Mouse (Mus musculus) heart, embryonic 12.5 days (tissue): ENCODE results near the gene Bcor. TPM values are rescaled to one million over a fixed set of nuclear protein-coding genes. Genes with fewer than 3 reads are reported as not detected.

Experiments
- ATAC-seq: fragments of 200-750 bp; cut with Nextera tagmentation; 2 replicates; pipeline ENCODE4 v1.8.0; 2017; ENCODE audit warnings: moderate TSS enrichment, moderate library complexity; ENCODE audit not compliant: insufficient number of reproducible peaks, low FRiP score
- H3K27ac ChIP-seq: fragments of 300-500 bp; sonication (generic); 2 replicates; pipeline ENCODE4 v1.5.1; 2016; ENCODE audit warnings: mild to moderate bottlenecking, moderate library complexity; ENCODE audit not compliant: poor library complexity, severe bottlenecking
- H3K27me3 ChIP-seq: fragments of 300-500 bp; sonication (generic); replicated peaks from 2 replicates; pipeline ENCODE4 v1.6.1; 2016; ENCODE audit warnings: mild to moderate bottlenecking, moderate library complexity
- H3K36me3 ChIP-seq: fragments of 300-500 bp; sonication (generic); 2 replicates; pipeline ENCODE4 v1.6.1; 2016; ENCODE audit warnings: mild to moderate bottlenecking, moderate library complexity
- H3K4me1 ChIP-seq: fragments of 300-500 bp; sonication (generic); replicated peaks from 2 replicates; pipeline ENCODE4 v1.6.1; 2016; ENCODE audit warnings: mild to moderate bottlenecking
- H3K4me2 ChIP-seq: fragments of 300-500 bp; sonication (generic); 2 replicates; pipeline ENCODE4 v1.6.1; 2016; ENCODE audit warnings: mild to moderate bottlenecking, moderate library complexity
- H3K4me3 ChIP-seq: fragments of 300-500 bp; sonication (generic); 2 replicates; pipeline ENCODE4 v1.5.1; 2016; ENCODE audit warnings: mild to moderate bottlenecking
- H3K9ac ChIP-seq: fragments of 300-500 bp; sonication (generic); 2 replicates; pipeline ENCODE4 v1.6.1; 2016; ENCODE audit warnings: mild to moderate bottlenecking, moderate library complexity
- H3K9me3 ChIP-seq: fragments of 300-500 bp; sonication (generic); replicated peaks from 2 replicates; pipeline ENCODE4 v1.6.1; 2016; ENCODE audit warnings: mild to moderate bottlenecking, moderate library complexity
- WGBS: fragments of 180-500 bp; shearing (Covaris S2); methylation state at CpG from one replicate; pipeline ENCODE4 v1.1.7; 2016; 5-methylcytosine and 5-hydroxymethylcytosine counted together
- polyA plus RNA-seq: library from polyadenylated mRNA; unstranded; fragments of >200 nt; fragmentation: Nextera tagmentation; extraction: Ambion mirVana; gene quantifications from 2 replicates; pipeline ENCODE4 v1.2.1, GENCODE M21; 2016

Bcor gene
- polyA plus RNA-seq, 1 experiment from 2014 or later: 20.3 TPM

- peak overlapping the region; percentile 23 for H3K4me3 ChIP-seq
- peak overlapping the region; percentile 92 for H3K27ac ChIP-seq
- peaks cover 42% of the 10 kb centered on the region for H3K27me3 ChIP-seq
- 8% methylated on average over 21 of the region's 21 CpGs for WGBS
- H3K4me1 ChIP-seq: peaks cover 34% of the 10 kb centered on the region
- H3K9ac ChIP-seq: peak overlapping the region; percentile 65
- ATAC-seq: peak; percentile 66
- no peaks in the 10 kb centered on the region for H3K9me3 ChIP-seq
- peak overlapping the region; percentile 61 for H3K4me2 ChIP-seq
- no peaks in the 10 kb centered on the region for H3K36me3 ChIP-seq
These were observed 37.4 kb downstream of the Bcor start for GRCm38 (mm10) chrX:12122594-12123331.

GRCm38 (mm10) chrX:12119476-12119875 is 40.7 kb downstream of the Bcor start:
- Histone ChIP-seq H3K4me1 (peaks cover 32% of the 10 kb centered on the region), H3K27me3 (0 out of 2 replicates have a peak, but pooled peaks cover 12% of the 10 kb centered on the region), H3K36me3 (no peaks in the 10 kb centered on the region), H3K27ac (no peak overlapping the region), H3K9me3 (no peaks in the 10 kb centered on the region), H3K4me2 (no peak overlapping the region), H3K4me3 (no peak overlapping the region), H3K9ac (no peak overlapping the region)
- ATAC-seq: peak; percentile 81
- WGBS: 23% methylated on average over 1 of the region's 1 CpGs

- peak overlapping the region; percentile 21; the same call in 1 of the 2 replicates for H3K4me2 ChIP-seq
- ATAC-seq: no peak
- peak overlapping the region; percentile 36; the same call in 1 of the 2 replicates for H3K27ac ChIP-seq
These were observed 44.0 kb downstream of the Bcor start for GRCm38 (mm10) chrX:12116128-12116527.

GRCm38 (mm10) chrX:12112166-12112565 is 48.0 kb downstream of the Bcor start:
- Histone ChIP-seq H3K36me3 (no peaks in the 10 kb centered on the region), H3K4me1 (peaks cover 44% of the 10 kb centered on the region), H3K27me3 (peaks cover 4% of the 10 kb centered on the region), H3K4me2 (no peak overlapping the region), H3K27ac (peak overlapping the region; percentile 73), H3K9ac (no peak overlapping the region), H3K4me3 (no peak overlapping the region), H3K9me3 (no peaks in the 10 kb centered on the region)
- WGBS: 69% methylated on average over 4 of the region's 4 CpGs
- ATAC-seq: no peak

More at GRCm38 (mm10) chrX:12116128-12116527, 44.0 kb downstream of the Bcor start:
- Histone ChIP-seq H3K9me3 (no peaks in the 10 kb centered on the region), H3K4me1 (peaks cover 29% of the 10 kb centered on the region), H3K9ac (no peak overlapping the region), H3K4me3 (no peak overlapping the region), H3K27me3 (no peaks in the 10 kb centered on the region), H3K36me3 (no peaks in the 10 kb centered on the region)
- 20% methylated on average over 7 of the region's 7 CpGs for WGBS

- Histone ChIP-seq H3K9ac (no peak overlapping the region), H3K4me3 (no peak overlapping the region), H3K27me3 (peaks cover 4% of the 10 kb centered on the region), H3K36me3 (no peaks in the 10 kb centered on the region), H3K4me2 (no peak overlapping the region), H3K4me1 (peaks cover 45% of the 10 kb centered on the region), H3K9me3 (no peaks in the 10 kb centered on the region), H3K27ac (peak overlapping the region; percentile 62)
- no peak for ATAC-seq
- 70% methylated on average over 6 of the region's 6 CpGs for WGBS
These were observed 49.6 kb downstream of the Bcor start for GRCm38 (mm10) chrX:12110518-12110917.

- 0 out of 2 replicates have a peak overlapping the region, but pooled peaks have one; percentile 7 for H3K4me2 ChIP-seq
- peak; percentile 77 for ATAC-seq
- 23% methylated on average over 7 of the region's 7 CpGs for whole genome bisulfite sequencing
- H3K9ac ChIP-seq: peak overlapping the region; percentile 36; the same call in 1 of the 2 replicates
- H3K4me1 ChIP-seq: peaks cover 44% of the 10 kb centered on the region
- no peaks in the 10 kb centered on the region for H3K9me3 ChIP-seq
- H3K36me3 ChIP-seq: peaks cover 3% of the 10 kb centered on the region; the same call in 1 of the 2 replicates
- H3K27me3 ChIP-seq: peaks cover 4% of the 10 kb centered on the region
- H3K27ac ChIP-seq: peak overlapping the region; percentile 94
- no peak overlapping the region for H3K4me3 ChIP-seq
These were observed 54.8 kb downstream of the Bcor start for GRCm38 (mm10) chrX:12105358-12105757.

GRCm38 (mm10) chrX:12096783-12097526 is 63.2 kb downstream of the Bcor start:
- 57% methylated on average over 12 of the region's 12 CpGs for WGBS
- Histone ChIP-seq H3K27ac (peak overlapping the region; percentile 23; the same call in 1 of the 2 replicates), H3K4me3 (no peak overlapping the region), H3K4me1 (peaks cover 32% of the 10 kb centered on the region), H3K36me3 (no peaks in the 10 kb centered on the region), H3K27me3 (peaks cover 23% of the 10 kb centered on the region), H3K9ac (no peak overlapping the region), H3K4me2 (no peak overlapping the region), H3K9me3 (no peaks in the 10 kb centered on the region)
- ATAC-seq: no peak

- no peak for ATAC-seq
- Histone ChIP-seq H3K9me3 (peaks cover 4% of the 10 kb centered on the region; the same call in 1 of the 2 replicates), H3K4me2 (no peak overlapping the region), H3K9ac (no peak overlapping the region), H3K27me3 (peaks cover 53% of the 10 kb centered on the region), H3K4me3 (no peak overlapping the region), H3K4me1 (peaks cover 45% of the 10 kb centered on the region), H3K36me3 (no peaks in the 10 kb centered on the region), H3K27ac (no peak overlapping the region)
- 66% methylated on average over 4 of the region's 4 CpGs for WGBS
These were observed 66.8 kb downstream of the Bcor start for GRCm38 (mm10) chrX:12093371-12093770.

GRCm38 (mm10) chrX:12091431-12092061 is 68.6 kb downstream of the Bcor start:
- peaks cover 32% of the 10 kb centered on the region for H3K4me1 ChIP-seq
- WGBS: 2% methylated on average over 43 of the region's 56 CpGs
- peaks cover 71% of the 10 kb centered on the region for H3K27me3 ChIP-seq

GRCm38 (mm10) chrX:12090871-12091404 is 69.2 kb downstream of the Bcor start:
- peaks cover 75% of the 10 kb centered on the region for H3K27me3 ChIP-seq
- 1% methylated on average over 46 of the region's 47 CpGs for WGBS

More at GRCm38 (mm10) chrX:12091431-12092061, 68.6 kb downstream of the Bcor start:
- Histone ChIP-seq H3K9ac (peak overlapping the region; percentile 84), H3K9me3 (peaks cover 7% of the 10 kb centered on the region; the same call in 1 of the 2 replicates), H3K4me2 (peak overlapping the region; percentile 92), H3K27ac (peak overlapping the region; percentile 96), H3K4me3 (peak overlapping the region; percentile 60), H3K36me3 (no peaks in the 10 kb centered on the region)
- no peak for ATAC-seq

More at GRCm38 (mm10) chrX:12090871-12091404, 69.2 kb downstream of the Bcor start:
- Histone ChIP-seq H3K4me2 (peak overlapping the region; percentile 92), H3K4me3 (peak overlapping the region; percentile 60), H3K4me1 (peaks cover 33% of the 10 kb centered on the region), H3K36me3 (no peaks in the 10 kb centered on the region), H3K27ac (peak overlapping the region; percentile 96), H3K9me3 (peaks cover 7% of the 10 kb centered on the region; the same call in 1 of the 2 replicates), H3K9ac (peak overlapping the region; percentile 84)
- peak; percentile 56 for ATAC-seq
